Mouse (Mus musculus): Measurements from ENCODE around the gene Ern1. TPM values are rescaled to one million over a fixed set of nuclear protein-coding genes. Genes with fewer than 3 reads are reported as not detected.
"Not testable (repeated sequence)": the region's sequence is repeated elsewhere in the genome, so short reads cannot be mapped to it uniquely, and the experiment has no call there.

Gene Ern1
- polyA plus RNA-seq, 2 experiments from 2014 or later: 1.9 to 2.4 TPM

GRCm38 (mm10) chr11:106430392-106430791 is 57.3 kb downstream of the Ern1 start:
- ATAC-seq: peak; percentile 77

- ATAC-seq: no peak
Measured at GRCm38 (mm10) chr11:106429689-106430088, 58.0 kb downstream of the Ern1 start.

- no peak for ATAC-seq
Measured at GRCm38 (mm10) chr11:106428556-106428955, 59.1 kb downstream of the Ern1 start.

GRCm38 (mm10) chr11:106428106-106428505 is 59.5 kb downstream of the Ern1 start:
- no peak for ATAC-seq

- ATAC-seq: no peak
Measured at GRCm38 (mm10) chr11:106426447-106426846, 61.2 kb downstream of the Ern1 start.

- ATAC-seq: no peak
Measured at GRCm38 (mm10) chr11:106425201-106425600, 62.5 kb downstream of the Ern1 start.

- ATAC-seq: no peak
Measured at GRCm38 (mm10) chr11:106419262-106420102, 68.2 kb downstream of the Ern1 start.

GRCm38 (mm10) chr11:106418622-106419196 is 68.9 kb downstream of the Ern1 start:
- no peak for ATAC-seq

GRCm38 (mm10) chr11:106417860-106418259 is 69.8 kb downstream of the Ern1 start:
- ATAC-seq: no peak

- ATAC-seq: peak; percentile 43
Measured at GRCm38 (mm10) chr11:106416331-106416730, 71.3 kb downstream of the Ern1 start.

GRCm38 (mm10) chr11:106412641-106413360 is 74.9 kb downstream of the Ern1 start:
- no peak for ATAC-seq

GRCm38 (mm10) chr11:106411157-106411556 is 76.5 kb downstream of the Ern1 start:
- no peak for ATAC-seq

- ATAC-seq: no peak
Measured at GRCm38 (mm10) chr11:106410507-106410906, 77.1 kb downstream of the Ern1 start.

GRCm38 (mm10) chr11:106410011-106410410 is 77.6 kb downstream of the Ern1 start:
- ATAC-seq: no peak

- ATAC-seq: no peak
Measured at GRCm38 (mm10) chr11:106398481-106398880, 89.2 kb downstream of the Ern1 start.

GRCm38 (mm10) chr11:106397656-106398055 is 90.0 kb downstream of the Ern1 start:
- no peak for ATAC-seq

GRCm38 (mm10) chr11:106394055-106394454 is 93.6 kb downstream of the Ern1 start:
- not testable (repeated sequence) for ATAC-seq

- no peak for ATAC-seq
Measured at GRCm38 (mm10) chr11:106393331-106393616, 94.4 kb downstream of the Ern1 start.

GRCm38 (mm10) chr11:106392597-106393330 is 94.9 kb downstream of the Ern1 start:
- ATAC-seq: no peak

GRCm38 (mm10) chr11:106391546-106392188 is 96.0 kb downstream of the Ern1 start:
- no peak for ATAC-seq

- no peak for ATAC-seq
Measured at GRCm38 (mm10) chr11:106390757-106391156, 96.9 kb downstream of the Ern1 start.

- ATAC-seq: no peak
Measured at GRCm38 (mm10) chr11:106389611-106390010, 98.0 kb downstream of the Ern1 start.

Measured in activated CD4-positive, CD25-positive, alpha-beta regulatory T cell, adult 4 months (primary cell).